Mouse (Mus musculus): ENCODE measurements around the gene Efcab9.

- TF ChIP-seq POLR2A (IDR thresholded peaks at IDR 0.05; ENCODE audit: borderline replicate concordance, control insufficient read depth, low read depth, low read length) (no peak), CTCF (IDR thresholded peaks at IDR 0.05; ENCODE audit: control insufficient read depth, insufficient read depth, low read length) (no peak)
These were observed 30.8 kb upstream of the Efcab9 start for GRCm38 (mm10) chr11:32562706-32563105.
